8 mouse cellular contexts compared by ENCODE assay signal in genomic region chr4:93208399-93208798, GRCm38 (mm10).
"Had no signal": no experiment of that assay in that cellular context is flagged by ENCODE, and none has a peak within 500 bp of the region (broad histone marks: within the 10 kb centered on the region; RNA-seq: fewer than 3 reads in every experiment).

No protein-coding gene starts in this region.

- DNase-seq: lung, adult 2 months; midbrain, embryonic 14.5 days; right cerebral cortex, postnatal 14 days; thymus, adult 2 months; thymus, postnatal 25 days; thymus, postnatal 4 days had no signal

- ATAC-seq: lung, postnatal 0 days; midbrain, embryonic 16.5 days had no signal
